10 mouse cellular contexts compared by ENCODE assay signal in genomic region chr5:110225056-110225455, GRCm38 (mm10).
"Had no signal": no experiment of that assay in that cellular context is flagged by ENCODE, and none has a peak within 500 bp of the region (broad histone marks: within the 10 kb centered on the region; RNA-seq: fewer than 3 reads in every experiment).

No protein-coding gene starts in this region.

- DNase-seq: retina, postnatal 1 day; right cerebral cortex, adult 18-20 months; right cerebral cortex, postnatal 14 days; right cerebral cortex, postnatal 4 days; spleen, adult 18-20 months; thymus, adult 18-20 months; thymus, adult 2 months; thymus, postnatal 25 days; thymus, postnatal 36 days; thymus, postnatal 4 days had no signal
